Mouse (Mus musculus) ES-Bruce4 (cell line): Measurements from ENCODE around the gene Chchd5. TPM values are rescaled to one million over a fixed set of nuclear protein-coding genes. Genes with fewer than 3 reads are reported as not detected.

Source experiments
- H3K27ac ChIP-seq: 2 replicates; pipeline ENCODE4 v1.5.1; 2012; ENCODE audit warnings: low read length, inconsistent platforms; ENCODE audit not compliant: insufficient read depth
- H3K27me3 ChIP-seq: 2 replicates; pipeline ENCODE4 v1.6.1; 2012; ENCODE audit warnings: mild to moderate bottlenecking, low read length, inconsistent platforms; ENCODE audit not compliant: control insufficient read depth, poor library complexity, insufficient read depth, severe bottlenecking
- H3K36me3 ChIP-seq: 2 replicates; pipeline ENCODE4 v1.6.1; 2012; ENCODE audit warnings: inconsistent platforms, mild to moderate bottlenecking, low read length, moderate library complexity; ENCODE audit not compliant: control insufficient read depth, poor library complexity, insufficient read depth, severe bottlenecking
- H3K4me1 ChIP-seq: one replicate; pipeline ENCODE4 v1.8.1; 2011; ENCODE audit warnings: low read length; ENCODE audit not compliant: control insufficient read depth, insufficient read depth
- H3K4me3 ChIP-seq: 2 replicates; pipeline ENCODE4 v1.5.1; 2011; ENCODE audit warnings: low read depth, mild to moderate bottlenecking, low read length
- H3K9ac ChIP-seq: 2 replicates; pipeline ENCODE4 v1.6.1; 2012; ENCODE audit warnings: low read depth, mild to moderate bottlenecking, inconsistent platforms; ENCODE audit not compliant: poor library complexity, severe bottlenecking
- H3K9me3 ChIP-seq: replicated peaks from 2 replicates; pipeline ENCODE4 v1.6.1; 2012; ENCODE audit warnings: mild to moderate bottlenecking, low read length, inconsistent platforms; ENCODE audit not compliant: control insufficient read depth, poor library complexity, insufficient read depth, severe bottlenecking
- CTCF ChIP-seq: IDR thresholded peaks from one replicate; pipeline ENCODE4 v1.8.1; 2011; ENCODE audit warnings: low read depth, low read length
- EP300 ChIP-seq: IDR thresholded peaks from 2 replicates; pipeline ENCODE4 v1.6.1; 2011; ENCODE audit warnings: low read depth, low read length; ENCODE audit not compliant: insufficient read depth
- POLR2A ChIP-seq: IDR thresholded peaks from one replicate; pipeline ENCODE4 v1.8.1; 2011; ENCODE audit warnings: low read length; ENCODE audit not compliant: insufficient read depth
- polyA plus RNA-seq: library from polyadenylated mRNA; stranded (reverse); fragments of >200 nt; gene quantifications from 2 replicates; pipeline ENCODE4 v1.2.4, GENCODE M21; 2011; ENCODE audit warnings: low read depth; ENCODE audit not compliant: missing spikeins, insufficient read depth, insufficient read length

The Chchd5 gene
- polyA plus RNA-seq, 1 experiment, result 43.8 TPM

GRCm38 (mm10) chr2:129177661-129178060 is 48.2 kb downstream of the Chchd5 start:
- no peak for TF ChIP-seq POLR2A
- peak; percentile 56; the same call in 1 of the 2 replicates for TF ChIP-seq EP300
- no peak for TF ChIP-seq CTCF
- H3K27me3 ChIP-seq, result no peaks in the 10 kb centered on the region
- H3K27ac ChIP-seq, result peak overlapping the region; percentile 99
- H3K36me3 ChIP-seq, result no peaks in the 10 kb centered on the region
- H3K9me3 ChIP-seq, result no peaks in the 10 kb centered on the region
- peaks cover 6% of the 10 kb centered on the region for H3K4me1 ChIP-seq
- H3K4me3 ChIP-seq, result no peak overlapping the region
- peak overlapping the region; percentile 56; the same call in 1 of the 2 replicates for H3K9ac ChIP-seq

- Histone ChIP-seq H3K27ac (peak overlapping the region; percentile 99), H3K4me1 (peaks cover 4% of the 10 kb centered on the region), H3K27me3 (no peaks in the 10 kb centered on the region), H3K4me3 (peak overlapping the region; percentile 10; the same call in 1 of the 2 replicates), H3K9me3 (no peaks in the 10 kb centered on the region), H3K36me3 (no peaks in the 10 kb centered on the region), H3K9ac (peak overlapping the region; percentile 56)
- TF ChIP-seq EP300 (peak; percentile 98), CTCF (no peak)
Observed at GRCm38 (mm10) chr2:129178182-129178908, 48.8 kb downstream of the Chchd5 start.

- TF ChIP-seq EP300 (no peak), POLR2A (no peak), CTCF (no peak)
- no peaks in the 10 kb centered on the region for H3K36me3 ChIP-seq
- H3K27ac ChIP-seq, result peak overlapping the region; percentile 72
- H3K9ac ChIP-seq, result peak overlapping the region; percentile 27; the same call in 1 of the 2 replicates
- H3K27me3 ChIP-seq, result no peaks in the 10 kb centered on the region
- H3K4me3 ChIP-seq, result no peak overlapping the region
- peaks cover 4% of the 10 kb centered on the region for H3K4me1 ChIP-seq
- no peaks in the 10 kb centered on the region for H3K9me3 ChIP-seq
Observed at GRCm38 (mm10) chr2:129179946-129180853, 50.7 kb downstream of the Chchd5 start.

GRCm38 (mm10) chr2:129181509-129181908 is 52.0 kb downstream of the Chchd5 start:
- Histone ChIP-seq H3K9ac (no peak overlapping the region), H3K9me3 (no peaks in the 10 kb centered on the region)
- TF ChIP-seq EP300 (no peak), CTCF (peak; percentile 60)

GRCm38 (mm10) chr2:129182412-129182811 is 52.9 kb downstream of the Chchd5 start:
- Histone ChIP-seq H3K27me3 (no peaks in the 10 kb centered on the region), H3K9me3 (no peaks in the 10 kb centered on the region), H3K27ac (no peak overlapping the region), H3K4me1 (peaks cover 2% of the 10 kb centered on the region), H3K9ac (no peak overlapping the region), H3K36me3 (no peaks in the 10 kb centered on the region), H3K4me3 (no peak overlapping the region)
- TF ChIP-seq CTCF (no peak), EP300 (no peak), POLR2A (no peak)

More at GRCm38 (mm10) chr2:129181509-129181908, 52.0 kb downstream of the Chchd5 start:
- H3K27ac ChIP-seq, result peak overlapping the region; percentile 39
- H3K36me3 ChIP-seq, result no peaks in the 10 kb centered on the region
- no peak overlapping the region for H3K4me3 ChIP-seq
- peaks cover 4% of the 10 kb centered on the region for H3K4me1 ChIP-seq
- H3K27me3 ChIP-seq, result no peaks in the 10 kb centered on the region
